Mouse (Mus musculus) liver, embryonic 12.5 days (tissue): ENCODE results near the gene Trak1. TPM values are rescaled to one million over a fixed set of nuclear protein-coding genes. Genes with fewer than 3 reads are reported as not detected.

Source experiments
- ATAC-seq: fragments of 200-750 bp; cut with Nextera tagmentation; 2 replicates; pipeline ENCODE4 v1.8.0; 2017; ENCODE audit warnings: moderate number of reproducible peaks, mild to moderate bottlenecking, moderate library complexity
- H3K27ac ChIP-seq: fragments of 300-500 bp; sonication (generic); 2 replicates; pipeline ENCODE4 v1.5.1; 2016; ENCODE audit warnings: mild to moderate bottlenecking
- H3K27me3 ChIP-seq: fragments of 300-500 bp; sonication (generic); replicated peaks from 2 replicates; pipeline ENCODE4 v1.6.1; 2016; ENCODE audit warnings: mild to moderate bottlenecking, moderate library complexity
- H3K36me3 ChIP-seq: fragments of 300-500 bp; sonication (generic); 2 replicates; pipeline ENCODE4 v1.6.1; 2016; ENCODE audit warnings: mild to moderate bottlenecking, moderate library complexity
- H3K4me1 ChIP-seq: fragments of 300-500 bp; sonication (generic); 2 replicates; pipeline ENCODE4 v1.6.1; 2016
- H3K4me2 ChIP-seq: fragments of 300-500 bp; sonication (generic); 2 replicates; pipeline ENCODE4 v1.6.1; 2016; ENCODE audit warnings: mild to moderate bottlenecking, moderate library complexity
- H3K4me3 ChIP-seq: fragments of 300-500 bp; sonication (generic); 2 replicates; pipeline ENCODE4 v1.5.1; 2016; ENCODE audit warnings: mild to moderate bottlenecking, moderate library complexity
- H3K9ac ChIP-seq: fragments of 300-500 bp; sonication (generic); 2 replicates; pipeline ENCODE4 v1.6.1; 2016; ENCODE audit warnings: mild to moderate bottlenecking, moderate library complexity
- H3K9me3 ChIP-seq: fragments of 300-500 bp; sonication (generic); replicated peaks from 2 replicates; pipeline ENCODE4 v1.6.1; 2016; ENCODE audit warnings: mild to moderate bottlenecking, moderate library complexity
- WGBS: fragments of 180-500 bp; shearing (Covaris S2); methylation state at CpG from one replicate; pipeline ENCODE4 v1.1.7; 2016; ENCODE audit not compliant: insufficient replicate concordance; 5-methylcytosine and 5-hydroxymethylcytosine counted together
- polyA plus RNA-seq: library from polyadenylated mRNA; unstranded; fragments of >200 nt; fragmentation: Nextera tagmentation; extraction: Ambion mirVana; gene quantifications from 2 replicates; pipeline ENCODE4 v1.2.1, GENCODE M21; 2016

Gene Trak1
- polyA plus RNA-seq, 1 experiment from 2014 or later, result 11.0 TPM

DNA sequence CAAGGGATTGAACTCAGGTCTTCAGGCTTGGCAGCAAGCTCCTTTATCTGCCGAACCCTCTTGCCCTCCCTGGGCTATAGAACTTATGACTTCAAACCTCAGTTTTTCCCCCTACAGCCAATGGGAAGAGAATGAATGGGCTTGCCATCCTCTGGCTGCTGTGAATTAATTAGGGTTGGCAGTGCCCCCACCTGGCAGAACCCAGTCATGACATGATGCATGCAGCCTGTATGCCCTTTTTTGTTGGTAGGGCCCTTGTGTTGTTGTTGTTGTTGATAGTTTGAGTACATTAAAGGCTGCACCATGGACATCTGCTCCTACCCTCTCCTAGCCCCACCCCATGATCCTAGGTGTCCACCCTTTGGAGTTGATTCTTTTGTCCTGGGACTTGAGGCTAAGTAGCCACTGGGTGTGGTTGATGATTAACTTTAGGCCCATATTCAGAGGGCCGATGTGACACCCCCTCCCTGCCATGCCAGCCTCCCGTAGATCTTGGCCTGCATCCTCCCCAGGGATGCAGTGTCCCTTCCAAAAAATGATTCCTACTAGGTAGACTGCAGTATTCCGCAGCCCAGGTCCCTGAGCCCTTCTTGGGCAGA is 57.6 kb downstream of the Trak1 start:
- no peak for ATAC-seq
- H3K27ac ChIP-seq, result no peak overlapping the region
- H3K9me3 ChIP-seq, result no peaks in the 10 kb centered on the region
- peaks cover 44% of the 10 kb centered on the region for H3K4me1 ChIP-seq
- no peaks in the 10 kb centered on the region for H3K27me3 ChIP-seq
- H3K36me3 ChIP-seq, result no peaks in the 10 kb centered on the region
- no peak overlapping the region for H3K9ac ChIP-seq
- 60% methylated on average over 4 of the region's 4 CpGs for WGBS
- H3K4me2 ChIP-seq, result no peak overlapping the region
- H3K4me3 ChIP-seq, result no peak overlapping the region

GRCm38 (mm10) chr9:121355431-121356141 is 58.3 kb downstream of the Trak1 start:
- 63% methylated on average over 9 of the region's 9 CpGs for WGBS
- Histone ChIP-seq H3K4me2 (no peak overlapping the region), H3K27me3 (no peaks in the 10 kb centered on the region), H3K4me1 (peaks cover 48% of the 10 kb centered on the region), H3K27ac (no peak overlapping the region), H3K36me3 (no peaks in the 10 kb centered on the region), H3K9ac (no peak overlapping the region), H3K4me3 (no peak overlapping the region), H3K9me3 (no peaks in the 10 kb centered on the region)
- no peak for ATAC-seq

GRCm38 (mm10) chr9:121357102-121357501 is 59.8 kb downstream of the Trak1 start:
- WGBS, result 64% methylated on average over 5 of the region's 5 CpGs

GRCm38 (mm10) chr9:121357582-121358275 is 60.4 kb downstream of the Trak1 start:
- Histone ChIP-seq H3K9ac (no peak overlapping the region), H3K27me3 (no peaks in the 10 kb centered on the region), H3K36me3 (no peaks in the 10 kb centered on the region), H3K9me3 (no peaks in the 10 kb centered on the region), H3K4me2 (no peak overlapping the region), H3K27ac (no peak overlapping the region), H3K4me1 (peaks cover 37% of the 10 kb centered on the region), H3K4me3 (no peak overlapping the region)
- WGBS, result 78% methylated on average over 16 of the region's 16 CpGs
- no peak for ATAC-seq

More at GRCm38 (mm10) chr9:121357102-121357501, 59.8 kb downstream of the Trak1 start:
- Histone ChIP-seq H3K9me3 (no peaks in the 10 kb centered on the region), H3K9ac (no peak overlapping the region), H3K4me2 (no peak overlapping the region), H3K36me3 (no peaks in the 10 kb centered on the region), H3K27ac (no peak overlapping the region), H3K4me1 (peaks cover 44% of the 10 kb centered on the region), H3K4me3 (no peak overlapping the region), H3K27me3 (no peaks in the 10 kb centered on the region)
- no peak for ATAC-seq

- no peak for ATAC-seq
- no peaks in the 10 kb centered on the region for H3K9me3 ChIP-seq
These were observed 61.1 kb downstream of the Trak1 start for GRCm38 (mm10) chr9:121358418-121358817.

GRCm38 (mm10) chr9:121359266-121359972 is 62.1 kb downstream of the Trak1 start:
- H3K9me3 ChIP-seq, result no peaks in the 10 kb centered on the region
- no peak overlapping the region for H3K4me3 ChIP-seq
- WGBS, result 70% methylated on average over 3 of the region's 3 CpGs
- peaks cover 32% of the 10 kb centered on the region for H3K4me1 ChIP-seq
- peaks cover 7% of the 10 kb centered on the region for H3K36me3 ChIP-seq
- H3K27ac ChIP-seq, result peak overlapping the region; percentile 58
- no peak overlapping the region for H3K9ac ChIP-seq
- no peak overlapping the region; the same call in 1 of the 2 replicates for H3K4me2 ChIP-seq
- H3K27me3 ChIP-seq, result no peaks in the 10 kb centered on the region
- ATAC-seq, result no peak

More at GRCm38 (mm10) chr9:121358418-121358817, 61.1 kb downstream of the Trak1 start:
- Histone ChIP-seq H3K36me3 (no peaks in the 10 kb centered on the region), H3K27ac (no peak overlapping the region), H3K4me1 (peaks cover 32% of the 10 kb centered on the region), H3K4me2 (no peak overlapping the region), H3K9ac (no peak overlapping the region), H3K27me3 (no peaks in the 10 kb centered on the region), H3K4me3 (no peak overlapping the region)
- 67% methylated on average over 8 of the region's 8 CpGs for WGBS

DNA sequence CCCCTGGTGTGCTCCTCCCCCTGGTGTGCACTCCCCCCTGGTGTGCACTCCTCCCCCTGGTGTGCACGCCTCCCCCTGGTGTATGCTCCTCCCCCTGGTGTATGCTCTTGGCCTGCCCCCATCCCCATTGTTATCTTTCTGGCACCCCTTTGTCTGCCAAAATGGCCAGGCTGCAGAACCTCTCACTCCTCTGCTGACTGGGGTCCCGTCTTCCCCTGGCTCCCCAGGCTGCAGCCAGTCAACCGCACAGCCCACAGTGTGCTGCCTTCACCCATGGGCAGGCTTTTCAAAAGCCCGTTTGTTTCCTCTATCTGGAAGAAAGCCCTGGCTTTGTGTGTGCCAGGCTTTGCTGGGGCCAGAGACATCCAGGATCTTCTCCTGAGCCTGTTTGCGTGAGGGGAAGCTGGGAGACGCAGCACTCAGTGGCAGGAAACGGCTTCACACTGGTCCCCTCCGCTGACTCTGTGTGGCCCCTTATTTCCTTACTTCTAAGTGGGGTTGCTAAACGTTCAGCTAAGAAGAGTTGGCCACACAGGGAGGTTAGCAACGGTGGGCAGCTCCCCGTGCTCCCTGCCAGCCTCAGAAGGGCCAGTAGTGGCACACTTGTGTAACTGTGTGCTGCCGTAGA is 63.1 kb downstream of the Trak1 start:
- H3K4me1 ChIP-seq, result peaks cover 32% of the 10 kb centered on the region
- 17% methylated on average over 11 of the region's 12 CpGs for WGBS
- H3K27ac ChIP-seq, result peak overlapping the region; percentile 78
- peak overlapping the region; percentile 36 for H3K9ac ChIP-seq
- ATAC-seq, result peak; percentile 65
- H3K36me3 ChIP-seq, result peaks cover 16% of the 10 kb centered on the region
- no peaks in the 10 kb centered on the region for H3K27me3 ChIP-seq
- peak overlapping the region; percentile 64 for H3K4me2 ChIP-seq
- H3K9me3 ChIP-seq, result no peaks in the 10 kb centered on the region
- peak overlapping the region; percentile 26 for H3K4me3 ChIP-seq

DNA sequence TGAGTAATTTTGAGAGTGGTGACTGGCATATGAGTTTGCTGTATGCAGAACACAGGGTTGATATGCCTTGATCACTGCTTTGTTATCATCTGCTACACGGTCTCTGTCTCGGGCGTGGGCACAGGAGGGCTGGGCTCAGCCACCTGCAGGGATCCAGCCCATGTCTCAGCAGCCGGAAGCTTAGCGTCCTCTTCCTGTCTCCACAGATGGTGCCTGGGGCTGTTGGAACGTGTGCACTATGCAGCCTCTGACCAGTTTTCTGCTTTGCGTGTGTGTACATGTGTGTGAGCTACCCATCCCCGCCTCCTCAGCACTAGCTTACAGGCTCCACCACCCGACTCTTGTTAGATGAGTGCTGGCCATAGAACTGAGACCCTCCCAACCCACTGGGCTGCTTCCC is 63.7 kb downstream of the Trak1 start:
- Histone ChIP-seq H3K9ac (peak overlapping the region; percentile 36), H3K27me3 (no peaks in the 10 kb centered on the region), H3K4me1 (peaks cover 32% of the 10 kb centered on the region), H3K36me3 (peaks cover 21% of the 10 kb centered on the region), H3K4me2 (peak overlapping the region; percentile 64), H3K9me3 (no peaks in the 10 kb centered on the region), H3K4me3 (peak overlapping the region; percentile 26), H3K27ac (peak overlapping the region; percentile 78)
- peak; percentile 78 for ATAC-seq
- WGBS, result 25% methylated on average over 9 of the region's 9 CpGs

DNA sequence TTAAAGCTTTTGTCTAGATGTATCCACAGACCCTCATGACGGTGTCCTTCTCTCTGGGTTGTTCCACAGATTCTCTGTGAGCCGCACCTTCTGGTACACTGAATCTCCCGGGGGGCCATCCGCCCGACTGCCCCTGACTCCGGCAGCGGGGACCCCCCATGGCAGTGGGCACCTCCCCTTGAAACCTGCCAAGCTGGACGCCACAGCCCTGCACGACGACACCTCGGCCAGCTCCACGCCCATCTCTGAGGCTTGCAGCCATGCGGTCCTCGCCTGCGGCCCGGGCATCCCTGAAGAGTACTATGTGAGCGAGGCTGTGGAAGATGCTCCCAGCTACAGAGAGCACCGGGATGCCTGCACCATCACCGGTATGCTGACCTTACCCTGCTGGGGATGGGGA is 66.6 kb downstream of the Trak1 start:
- Histone ChIP-seq H3K27me3 (no peaks in the 10 kb centered on the region), H3K9me3 (no peaks in the 10 kb centered on the region), H3K4me2 (no peak overlapping the region), H3K9ac (no peak overlapping the region), H3K27ac (no peak overlapping the region), H3K4me3 (no peak overlapping the region), H3K36me3 (peaks cover 23% of the 10 kb centered on the region), H3K4me1 (peaks cover 47% of the 10 kb centered on the region)
- 79% methylated on average over 19 of the region's 19 CpGs for WGBS
- ATAC-seq, result no peak

DNA sequence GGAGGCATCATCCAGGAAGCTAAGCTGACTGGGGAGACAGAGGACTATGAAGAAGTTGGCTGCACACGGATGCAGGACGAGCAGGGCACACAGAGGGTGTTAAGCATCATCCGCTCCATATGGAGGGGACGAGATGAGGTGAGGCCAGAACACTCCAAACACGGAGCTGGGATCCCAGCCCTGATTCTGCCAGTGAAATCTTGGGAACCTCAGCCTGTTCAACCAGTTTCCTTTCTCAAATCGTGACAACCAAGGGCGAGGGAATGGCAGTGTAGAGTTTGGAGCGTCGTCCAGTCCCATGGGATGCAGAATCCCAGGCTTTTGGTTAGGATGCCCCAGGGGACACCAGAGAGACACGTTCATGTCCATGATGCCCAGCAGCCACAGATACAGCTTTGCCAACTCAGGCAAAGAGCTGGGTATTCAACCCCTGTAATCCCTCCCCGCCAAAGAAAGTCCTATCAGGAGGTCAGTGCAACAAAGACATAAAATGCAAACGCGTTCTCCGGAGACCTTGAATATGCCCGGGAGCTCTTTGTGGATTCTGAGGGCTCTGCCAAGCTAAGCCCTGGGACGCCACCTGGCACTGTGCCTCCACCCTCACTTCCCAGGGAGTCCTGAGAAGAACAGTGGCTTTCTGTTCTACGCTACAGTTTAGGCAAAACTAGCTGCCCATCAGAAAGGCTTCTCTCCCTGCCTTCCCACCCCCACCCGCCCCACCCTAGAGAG is 69.0 kb downstream of the Trak1 start:
- no peak overlapping the region for H3K4me2 ChIP-seq
- no peak overlapping the region for H3K9ac ChIP-seq
- H3K27ac ChIP-seq, result no peak overlapping the region
- H3K4me1 ChIP-seq, result peaks cover 38% of the 10 kb centered on the region
- no peak overlapping the region for H3K4me3 ChIP-seq
- no peaks in the 10 kb centered on the region for H3K9me3 ChIP-seq
- no peaks in the 10 kb centered on the region for H3K27me3 ChIP-seq
- WGBS, result 78% methylated on average over 18 of the region's 18 CpGs
- peaks cover 23% of the 10 kb centered on the region for H3K36me3 ChIP-seq
- ATAC-seq, result no peak

GRCm38 (mm10) chr9:121366864-121367245 is 69.6 kb downstream of the Trak1 start:
- Histone ChIP-seq H3K4me1 (peaks cover 41% of the 10 kb centered on the region), H3K36me3 (peaks cover 23% of the 10 kb centered on the region), H3K9me3 (no peaks in the 10 kb centered on the region), H3K9ac (no peak overlapping the region), H3K4me3 (no peak overlapping the region), H3K27ac (no peak overlapping the region), H3K27me3 (no peaks in the 10 kb centered on the region), H3K4me2 (no peak overlapping the region)
- WGBS, result 64% methylated on average over 12 of the region's 12 CpGs
- ATAC-seq, result no peak
